In genomic region chr4:119011050-119011680, GRCm38 (mm10) we compare ENCODE assay signal across 30 mouse cellular contexts. TPM values are rescaled to one million over a fixed set of nuclear protein-coding genes. Genes with fewer than 3 reads are reported as not detected.
DNase-seq lines count a peak whose midpoint lies in the region; ATAC-seq lines count a peak whose summit lies in the region.
"Had no signal": no experiment of that assay in that cellular context is flagged by ENCODE, and none has a peak within 500 bp of the region (broad histone marks: within the 10 kb centered on the region; RNA-seq: fewer than 3 reads in every experiment).

No protein-coding gene starts in this region.

- WGBS in forebrain, embryonic 10.5 days, result 51% methylated on average over 10 of the region's 10 CpGs
- 40% methylated on average over 10 of the region's 10 CpGs for WGBS in forebrain, embryonic 13.5 days
- WGBS in liver, embryonic 13.5 days (ENCODE audit: insufficient replicate concordance), result 56% methylated on average over 10 of the region's 10 CpGs
- 63% methylated on average over 10 of the region's 10 CpGs for WGBS in liver, embryonic 11.5 days
- 52% methylated on average over 10 of the region's 10 CpGs for WGBS in embryonic facial prominence, embryonic 14.5 days
- WGBS in kidney, embryonic 15.5 days, result 62% methylated on average over 10 of the region's 10 CpGs

- peaks cover 69% of the 10 kb centered on the region for H3K4me1 ChIP-seq in forebrain, embryonic 10.5 days
- H3K4me1 ChIP-seq in forebrain, embryonic 13.5 days, result peaks cover 32% of the 10 kb centered on the region
- H3K4me1 ChIP-seq in liver, embryonic 13.5 days (replicated peaks), result peaks cover 78% of the 10 kb centered on the region
- H3K4me1 ChIP-seq in liver, embryonic 11.5 days (replicated peaks; ENCODE audit: control insufficient read depth, insufficient read depth, low read length), result peaks cover 3% of the 10 kb centered on the region; the same call in 1 of the 2 replicates
- 0 out of 2 replicates have a peak, but pooled peaks cover 11% of the 10 kb centered on the region for H3K4me1 ChIP-seq in embryonic facial prominence, embryonic 14.5 days (ENCODE audit: control insufficient read depth, insufficient read depth, low read length)
- peaks cover 14% of the 10 kb centered on the region for H3K4me1 ChIP-seq in kidney, embryonic 15.5 days
- H3K4me1 ChIP-seq: neural tube, embryonic 15.5 days had no signal

- H3K4me3 ChIP-seq in forebrain, embryonic 10.5 days, result no peak overlapping the region
- no peak overlapping the region for H3K4me3 ChIP-seq in forebrain, embryonic 13.5 days
- no peak overlapping the region for H3K4me3 ChIP-seq in liver, embryonic 13.5 days (replicated peaks)
- no peak overlapping the region for H3K4me3 ChIP-seq in liver, embryonic 11.5 days (ENCODE audit: low read depth, low read length)
- no peak overlapping the region for H3K4me3 ChIP-seq in embryonic facial prominence, embryonic 14.5 days (ENCODE audit: low read depth, low read length)
- no peak overlapping the region for H3K4me3 ChIP-seq in kidney, embryonic 15.5 days (replicated peaks)
- H3K4me3 ChIP-seq: neural tube, embryonic 15.5 days had no signal

- no peak for ATAC-seq in forebrain, embryonic 13.5 days
- ATAC-seq in liver, embryonic 13.5 days (ENCODE audit: low read depth), result no peak
- no peak for ATAC-seq in liver, embryonic 11.5 days (replicated peaks; ENCODE audit: low FRiP score)
- peak; percentile 30; the same call in 1 of the 2 replicates for ATAC-seq in embryonic facial prominence, embryonic 14.5 days (ENCODE audit: low read depth)
- no peak for ATAC-seq in kidney, embryonic 15.5 days (replicated peaks; ENCODE audit: low FRiP score)
- ATAC-seq: activated CD4-positive, CD25-positive, alpha-beta regulatory T cell, adult 4 months; midbrain, embryonic 16.5 days; Patski had no signal

- no peaks in the 10 kb centered on the region for H3K9me3 ChIP-seq in forebrain, embryonic 10.5 days
- H3K9me3 ChIP-seq in forebrain, embryonic 13.5 days (replicated peaks), result no peaks in the 10 kb centered on the region
- H3K9me3 ChIP-seq in liver, embryonic 13.5 days (replicated peaks), result no peaks in the 10 kb centered on the region
- H3K9me3 ChIP-seq in liver, embryonic 11.5 days (ENCODE audit: control insufficient read depth, low read length), result no peaks in the 10 kb centered on the region
- H3K9me3 ChIP-seq in embryonic facial prominence, embryonic 14.5 days (ENCODE audit: control insufficient read depth, low read length), result no peaks in the 10 kb centered on the region
- no peaks in the 10 kb centered on the region for H3K9me3 ChIP-seq in kidney, embryonic 15.5 days (replicated peaks)
- H3K9me3 ChIP-seq: G1E; neural tube, embryonic 15.5 days had no signal

- DNase-seq in forebrain, embryonic 10.5 days (ENCODE audit: extremely low spot score, low spot score), result no peak
- no peak for DNase-seq in liver, embryonic 13.5 days
- DNase-seq in liver, embryonic 11.5 days (ENCODE audit: low spot score), result no peak
- DNase-seq in ES-CJ7 (ENCODE audit: low read depth, low spot score), result peak; percentile 46
- DNase-seq in embryonic facial prominence, embryonic 14.5 days (ENCODE audit: low spot score), result peak; percentile 50
- no peak for DNase-seq in ovary, postnatal 10 days (ENCODE audit: low spot score)
- DNase-seq: adrenal gland, adult 8-10 months; cerebellum, adult 11-12 months; cerebellum, postnatal 14 days; gastrocnemius, postnatal 36 days; heart, postnatal 10 days; kidney, adult 11 months; kidney, postnatal 4 days; lung, adult 2 months; lung, postnatal 14 days; right cerebral cortex, postnatal 4 days; thymus, adult 18-20 months; thymus, postnatal 36 days had no signal

- H3K4me2 ChIP-seq in forebrain, embryonic 13.5 days, result no peak overlapping the region
- no peak overlapping the region for H3K4me2 ChIP-seq in liver, embryonic 13.5 days
- no peak overlapping the region for H3K4me2 ChIP-seq in liver, embryonic 11.5 days
- H3K4me2 ChIP-seq in embryonic facial prominence, embryonic 14.5 days (ENCODE audit: low read depth, low read length), result no peak overlapping the region
- no peak overlapping the region for H3K4me2 ChIP-seq in kidney, embryonic 15.5 days
- H3K4me2 ChIP-seq: neural tube, embryonic 15.5 days had no signal

- H3K9ac ChIP-seq in forebrain, embryonic 13.5 days, result no peak overlapping the region
- H3K9ac ChIP-seq in liver, embryonic 13.5 days, result peak overlapping the region; percentile 5
- no peak overlapping the region for H3K9ac ChIP-seq in liver, embryonic 11.5 days (ENCODE audit: low read depth, low read length)
- no peak overlapping the region for H3K9ac ChIP-seq in embryonic facial prominence, embryonic 14.5 days (ENCODE audit: low read depth, low read length)
- H3K9ac ChIP-seq in kidney, embryonic 15.5 days, result no peak overlapping the region
- H3K9ac ChIP-seq: neural tube, embryonic 15.5 days had no signal

- H3K36me3 ChIP-seq in forebrain, embryonic 10.5 days (replicated peaks), result no peaks in the 10 kb centered on the region
- H3K36me3 ChIP-seq in forebrain, embryonic 13.5 days (ENCODE audit: poor library complexity, severe bottlenecking), result no peaks in the 10 kb centered on the region
- no peaks in the 10 kb centered on the region for H3K36me3 ChIP-seq in liver, embryonic 13.5 days
- H3K36me3 ChIP-seq in liver, embryonic 11.5 days (ENCODE audit: control insufficient read depth, insufficient read depth, low read length), result no peaks in the 10 kb centered on the region
- H3K36me3 ChIP-seq in embryonic facial prominence, embryonic 14.5 days (ENCODE audit: control insufficient read depth, insufficient read depth, low read length), result no peaks in the 10 kb centered on the region
- H3K36me3 ChIP-seq in kidney, embryonic 15.5 days, result no peaks in the 10 kb centered on the region
- H3K36me3 ChIP-seq: G1E; neural tube, embryonic 15.5 days had no signal

- H3K27me3 ChIP-seq in forebrain, embryonic 10.5 days (ENCODE audit: poor library complexity, severe bottlenecking), result 0 out of 2 replicates have a peak, but pooled peaks cover 4% of the 10 kb centered on the region
- no peaks in the 10 kb centered on the region for H3K27me3 ChIP-seq in forebrain, embryonic 13.5 days
- H3K27me3 ChIP-seq in liver, embryonic 13.5 days, result peaks cover 29% of the 10 kb centered on the region
- H3K27me3 ChIP-seq in liver, embryonic 11.5 days (replicated peaks; ENCODE audit: control insufficient read depth, insufficient read depth, low read length), result no peaks in the 10 kb centered on the region; the same call in 1 of the 2 replicates
- no peaks in the 10 kb centered on the region for H3K27me3 ChIP-seq in embryonic facial prominence, embryonic 14.5 days (replicated peaks; ENCODE audit: control insufficient read depth, insufficient read depth, low read length)
- H3K27me3 ChIP-seq in kidney, embryonic 15.5 days, result no peaks in the 10 kb centered on the region
- H3K27me3 ChIP-seq: neural tube, embryonic 15.5 days; Patski had no signal

- H3K27ac ChIP-seq in forebrain, embryonic 10.5 days, result peak overlapping the region; percentile 67
- no peak overlapping the region for H3K27ac ChIP-seq in forebrain, embryonic 13.5 days
- H3K27ac ChIP-seq in liver, embryonic 13.5 days, result 0 out of 2 replicates have a peak overlapping the region, but pooled peaks have one; percentile 6
- H3K27ac ChIP-seq in liver, embryonic 11.5 days (ENCODE audit: low read depth, low read length), result no peak overlapping the region
- 0 out of 2 replicates have a peak overlapping the region, but pooled peaks have one; percentile 39 for H3K27ac ChIP-seq in embryonic facial prominence, embryonic 14.5 days (replicated peaks; ENCODE audit: low read depth, low read length)
- H3K27ac ChIP-seq in kidney, embryonic 15.5 days, result no peak overlapping the region
- H3K27ac ChIP-seq: neural tube, embryonic 15.5 days had no signal

RNA-seq across cellular contexts. Expression of gene Lao1, which starts 49.8 kb away (rescaled TPM):
- polyA plus RNA-seq in forebrain, embryonic 10.5 days (2016; fragmentation: Nextera tagmentation; extraction: Ambion mirVana), result not detected in 2 replicates
- not detected in 2 replicates for polyA plus RNA-seq in forebrain, embryonic 13.5 days (2015; fragmentation: Nextera tagmentation; extraction: Ambion mirVana)
- polyA plus RNA-seq in liver, embryonic 13.5 days (2015; fragmentation: Nextera tagmentation; extraction: Ambion mirVana), result not detected in 2 replicates
- polyA plus RNA-seq in liver, embryonic 11.5 days (2014; fragmentation: Nextera tagmentation; extraction: Ambion mirVana), result not detected in 2 replicates
- not detected in 2 replicates for polyA plus RNA-seq in embryonic facial prominence, embryonic 14.5 days (2014; fragmentation: Nextera tagmentation; extraction: Ambion mirVana)
- not detected in 2 replicates for polyA plus RNA-seq in kidney, embryonic 15.5 days (2015; fragmentation: Nextera tagmentation; extraction: Ambion mirVana)
- polyA plus RNA-seq: activated CD4-positive, CD25-positive, alpha-beta regulatory T cell, adult 4 months; forebrain, embryonic 11.5 days; G1E; hindbrain, embryonic 11.5 days; kidney, embryonic 16.5 days; limb, embryonic 14.5 days; lung, adult 2 months; midbrain, embryonic 16.5 days; neural tube, embryonic 15.5 days; Patski; stomach, embryonic 14.5 days had no signal

Comparison
In these comparisons a context has a peak if more than half of its experiments do, and no peak if none do; other contexts are left out.
1. H3K27ac ChIP-seq: peak in forebrain, embryonic 10.5 days (single experiment), liver, embryonic 13.5 days (single experiment) and embryonic facial prominence, embryonic 14.5 days (single experiment); none in forebrain, embryonic 13.5 days (single experiment), liver, embryonic 11.5 days (single experiment) and kidney, embryonic 15.5 days (single experiment).
2. DNase-seq: peak in ES-CJ7 (single experiment) and embryonic facial prominence, embryonic 14.5 days (single experiment); none in forebrain, embryonic 10.5 days (single experiment), liver, embryonic 13.5 days (single experiment), liver, embryonic 11.5 days (single experiment) and ovary, postnatal 10 days (single experiment).